Mouse (Mus musculus): ENCODE measurements around the gene Klra5. TPM values are rescaled to one million over a fixed set of nuclear protein-coding genes. Genes with fewer than 3 reads are reported as not detected.
"Not testable (repeated sequence)": the region's sequence is repeated elsewhere in the genome, so short reads cannot be mapped to it uniquely, and the experiment has no call there.

Gene Klra5
- not detected in 2 replicates for polyA plus RNA-seq (2014; fragmentation: Nextera tagmentation; extraction: Ambion mirVana)

GRCm38 (mm10) chr6:129917476-129917946 is at the start of gene Klra5:
Gene Klra5, minus strand, starts transcription at chr6:129917650.
- not testable (repeated sequence) for ATAC-seq (ENCODE audit: insufficient read depth); H3K4me3 ChIP-seq (ENCODE audit: low read depth, low read length); H3K27ac ChIP-seq (ENCODE audit: low read depth); H3K27me3 ChIP-seq (ENCODE audit: insufficient read depth, low read length); H3K4me1 ChIP-seq (ENCODE audit: insufficient read depth); H3K4me2 ChIP-seq; DNase-seq; H3K36me3 ChIP-seq (ENCODE audit: insufficient read depth); H3K9ac ChIP-seq; H3K9me3 ChIP-seq (ENCODE audit: low read depth, low read length)

- no peak for ATAC-seq (ENCODE audit: insufficient read depth)
- Histone ChIP-seq H3K4me1 (ENCODE audit: insufficient read depth) (no peaks in the 10 kb centered on the region), H3K36me3 (ENCODE audit: insufficient read depth) (no peaks in the 10 kb centered on the region), H3K9ac (no peak overlapping the region), H3K27me3 (ENCODE audit: insufficient read depth, low read length) (no peaks in the 10 kb centered on the region), H3K9me3 (ENCODE audit: low read depth, low read length) (no peaks in the 10 kb centered on the region), H3K4me3 (ENCODE audit: low read depth, low read length) (no peak overlapping the region), H3K4me2 (no peak overlapping the region), H3K27ac (ENCODE audit: low read depth) (no peak overlapping the region)
- 72% methylated on average over 1 of the region's 1 CpGs for WGBS
- TF ChIP-seq CTCF (IDR thresholded peaks at IDR 0.05; ENCODE audit: low read depth), result no peak
- no peak for DNase-seq
Measured at GRCm38 (mm10) chr6:129916996-129917395, 454 bp downstream of the Klra5 start.

GRCm38 (mm10) chr6:129882525-129882924 is 34.9 kb downstream of the Klra5 start:
- no peaks in the 10 kb centered on the region for H3K27me3 ChIP-seq (ENCODE audit: insufficient read depth, low read length)
- DNase-seq, result no peak
- no peak overlapping the region for H3K9ac ChIP-seq
- 85% methylated on average over 2 of the region's 2 CpGs for WGBS
- H3K9me3 ChIP-seq (ENCODE audit: low read depth, low read length), result no peaks in the 10 kb centered on the region
- no peak overlapping the region for H3K4me2 ChIP-seq
- no peaks in the 10 kb centered on the region for H3K36me3 ChIP-seq (ENCODE audit: insufficient read depth)
- H3K4me1 ChIP-seq (ENCODE audit: insufficient read depth), result no peaks in the 10 kb centered on the region
- H3K4me3 ChIP-seq (ENCODE audit: low read depth, low read length), result no peak overlapping the region
- no peak for ATAC-seq (ENCODE audit: insufficient read depth)
- H3K27ac ChIP-seq (ENCODE audit: low read depth), result no peak overlapping the region
- no peak for TF ChIP-seq CTCF (IDR thresholded peaks at IDR 0.05; ENCODE audit: low read depth)

GRCm38 (mm10) chr6:129876549-129876948 is 40.9 kb downstream of the Klra5 start, which contains the start of gene Klra17:
Gene Klra17, minus strand, starts transcription at chr6:129876672.
- no peak within 1 kb of the TSS for H3K4me2 ChIP-seq
- no peaks in the 10 kb centered on the region for H3K9me3 ChIP-seq (ENCODE audit: low read depth, low read length)
- H3K36me3 ChIP-seq (ENCODE audit: insufficient read depth), result no peaks in the 10 kb centered on the region
- H3K27me3 ChIP-seq (ENCODE audit: insufficient read depth, low read length), result no peaks in the 10 kb centered on the region
- H3K9ac ChIP-seq, result no peak within 1 kb of the TSS
- H3K27ac ChIP-seq (ENCODE audit: low read depth), result no peak within 1 kb of the TSS
- ATAC-seq (ENCODE audit: insufficient read depth) (no peak), DNase-seq (no peak)
- no peak within 1 kb of the TSS for H3K4me3 ChIP-seq (ENCODE audit: low read depth, low read length)
- no peak for TF ChIP-seq CTCF (IDR thresholded peaks at IDR 0.05; ENCODE audit: low read depth)
- WGBS, result 55% methylated on average over 1 of the region's 1 CpGs
- H3K4me1 ChIP-seq (ENCODE audit: insufficient read depth), result no peaks in the 10 kb centered on the region

GRCm38 (mm10) chr6:129862349-129862748 is 55.1 kb downstream of the Klra5 start, which contains the start of gene Gm17631:
Gene Gm17631, plus strand, starts transcription at chr6:129862649.
- ATAC-seq (ENCODE audit: insufficient read depth); H3K27me3 ChIP-seq (ENCODE audit: insufficient read depth, low read length); H3K4me2 ChIP-seq; H3K27ac ChIP-seq (ENCODE audit: low read depth); H3K4me3 ChIP-seq (ENCODE audit: low read depth, low read length); H3K9ac ChIP-seq; DNase-seq; H3K9me3 ChIP-seq (ENCODE audit: low read depth, low read length); H3K4me1 ChIP-seq (ENCODE audit: insufficient read depth); H3K36me3 ChIP-seq (ENCODE audit: insufficient read depth): not testable (repeated sequence)
- no CpG with 5 or more reads among the region's 3 CpGs for WGBS

Other genes starting within 250 kb of the Klra5 start
- gene Klrc1, start 238.7 kb downstream of the Klra5 start, polyA plus RNA-seq (2014; fragmentation: Nextera tagmentation; extraction: Ambion mirVana), result 0.12 TPM in 1 of 2 replicates, not detected in the other
- gene Klri1, start 200.5 kb downstream of the Klra5 start, polyA plus RNA-seq (2014; fragmentation: Nextera tagmentation; extraction: Ambion mirVana), result not detected in 2 replicates
- gene Klri2, start 177.2 kb downstream of the Klra5 start, polyA plus RNA-seq (2014; fragmentation: Nextera tagmentation; extraction: Ambion mirVana), result not detected in 2 replicates
- gene Gm156, start 133.4 kb downstream of the Klra5 start, polyA plus RNA-seq (2014; fragmentation: Nextera tagmentation; extraction: Ambion mirVana), result not detected in 2 replicates
- not detected in 2 replicates for gene Gm17631, start 55.0 kb downstream of the Klra5 start, polyA plus RNA-seq (2014; fragmentation: Nextera tagmentation; extraction: Ambion mirVana)
- not detected in 2 replicates for gene Klra17, start 41.0 kb downstream of the Klra5 start, polyA plus RNA-seq (2014; fragmentation: Nextera tagmentation; extraction: Ambion mirVana)
- not detected in 2 replicates for gene Klra6, start 109.3 kb upstream of the Klra5 start, polyA plus RNA-seq (2014; fragmentation: Nextera tagmentation; extraction: Ambion mirVana)
- gene Klra4, start 149.6 kb upstream of the Klra5 start, polyA plus RNA-seq (2014; fragmentation: Nextera tagmentation; extraction: Ambion mirVana), result not detected in 2 replicates
- gene Klra8, start 212.2 kb upstream of the Klra5 start, polyA plus RNA-seq (2014; fragmentation: Nextera tagmentation; extraction: Ambion mirVana), result not detected in 2 replicates